Mouse (Mus musculus): Measurements from ENCODE around the gene Zdhhc17.

Gene Zdhhc17

DNA sequence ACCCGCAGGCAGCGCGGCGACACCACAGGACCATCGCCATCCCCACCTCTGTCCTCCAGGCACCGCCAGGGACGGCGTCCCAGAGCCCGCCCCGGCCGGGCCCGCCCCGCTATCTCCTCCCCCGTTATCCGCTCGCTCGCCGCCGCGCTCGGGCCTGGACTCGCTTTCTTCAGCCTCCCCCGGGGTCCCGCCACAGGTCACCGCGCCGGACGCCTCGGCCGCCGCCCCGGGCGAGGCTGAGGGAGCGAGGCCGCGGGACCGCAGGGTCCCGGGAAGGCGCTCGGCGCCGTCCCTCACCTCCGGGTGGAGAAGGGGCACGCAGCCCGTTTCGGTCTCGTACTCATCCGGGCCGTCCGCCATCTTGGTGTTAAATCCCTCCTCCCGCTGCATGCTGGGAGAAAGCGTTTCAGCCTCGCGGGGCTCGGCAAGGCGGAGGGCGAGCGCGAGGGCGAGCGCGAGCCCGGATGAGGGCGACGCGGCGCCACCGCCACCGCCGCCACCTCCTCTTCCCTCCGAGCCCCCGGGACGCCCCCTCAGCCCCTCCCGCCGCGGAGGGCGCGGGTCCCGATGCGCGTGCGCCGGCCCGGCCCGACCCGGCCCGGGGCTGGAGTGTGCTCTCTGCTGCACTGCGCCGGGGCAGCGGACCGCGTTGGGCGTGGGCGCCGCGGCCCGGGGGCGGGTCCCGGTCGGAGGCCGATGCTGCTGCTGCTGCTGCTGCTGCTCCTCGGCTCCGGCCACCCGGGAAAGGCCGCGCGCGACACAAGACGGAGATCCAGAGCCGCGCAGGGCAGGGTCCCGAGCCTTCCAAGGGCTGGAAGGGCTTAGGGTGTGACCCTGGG lies at the start of gene Zdhhc17:
Gene Zdhhc17, minus strand, starts transcription at position 500 of the 839 bp plus-strand sequence.
- DNase-seq (ENCODE audit: low spot score in 2 of 2), result peak; percentile 85 to 86

- no peak for DNase-seq (ENCODE audit: low spot score in 2 of 2)
Observed at GRCm38 (mm10) chr10:111055770-111056169, 45.8 kb upstream of the Zdhhc17 start.

GRCm38 (mm10) chr10:111051606-111052005 lies 41.7 kb upstream of the Zdhhc17 start:
- no peak for DNase-seq (ENCODE audit: low spot score in 2 of 2)

DNA sequence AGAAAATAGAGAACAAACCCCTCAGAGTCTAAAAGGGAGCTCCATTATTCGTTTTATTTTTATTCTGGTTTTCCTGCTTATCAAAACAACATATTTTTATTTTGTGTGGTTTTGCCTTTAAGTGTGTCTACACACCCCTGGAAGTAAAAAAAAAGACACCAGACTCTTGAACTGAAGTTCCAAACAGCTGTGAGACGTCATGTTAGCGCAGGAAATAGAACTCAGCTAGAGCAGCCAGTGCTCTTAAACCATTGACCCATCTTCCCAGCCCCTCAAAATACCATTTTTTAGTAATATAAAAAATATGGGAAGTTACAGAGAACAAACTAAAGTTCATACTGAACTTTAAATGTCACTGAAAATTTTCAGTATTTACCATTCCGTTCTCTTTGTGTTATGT lies 40.6 kb upstream of the Zdhhc17 start:
- no peak for DNase-seq (ENCODE audit: low spot score in 2 of 2)

DNA sequence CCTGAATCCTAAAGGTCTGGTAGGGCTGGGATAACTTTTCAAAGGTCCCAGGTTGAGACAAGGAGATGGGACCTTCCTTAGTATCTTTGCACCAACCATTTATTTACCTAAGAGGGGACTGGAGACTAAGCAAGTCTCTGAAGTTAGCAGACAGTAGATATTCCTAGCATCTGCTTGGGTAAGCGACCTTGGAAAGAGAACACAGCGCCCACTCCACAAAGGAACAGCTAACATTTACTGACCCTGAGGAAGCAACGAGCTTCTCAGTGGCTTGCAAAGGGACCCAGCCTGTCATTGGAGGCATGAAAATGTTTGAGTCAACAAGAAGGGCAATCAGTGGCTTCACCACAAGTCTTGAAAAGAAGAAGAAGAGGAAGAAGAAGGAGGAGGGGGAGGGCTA lies 40.1 kb upstream of the Zdhhc17 start:
- no peak for DNase-seq (ENCODE audit: low spot score in 2 of 2)

DNA sequence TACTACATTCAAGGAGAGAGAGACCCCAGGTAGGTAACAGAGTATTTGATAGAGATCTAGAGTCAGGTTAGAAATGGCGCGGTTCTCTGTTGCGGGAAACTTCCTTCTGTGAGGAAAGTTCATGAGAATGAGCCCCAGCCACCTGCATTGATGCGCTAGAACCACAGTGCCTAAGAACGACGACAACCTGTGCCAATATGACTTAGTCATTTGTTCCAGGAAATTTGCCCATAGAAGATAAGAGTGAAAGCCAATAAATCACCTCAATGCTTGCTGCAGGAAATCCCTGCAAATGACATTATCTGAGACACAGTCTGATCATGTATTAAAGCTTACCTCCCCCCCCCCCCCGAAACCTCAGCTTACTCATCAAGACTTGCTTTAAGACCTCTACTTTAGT lies 38.0 kb upstream of the Zdhhc17 start:
- DNase-seq (ENCODE audit: low spot score in 2 of 2), result no peak

DNA sequence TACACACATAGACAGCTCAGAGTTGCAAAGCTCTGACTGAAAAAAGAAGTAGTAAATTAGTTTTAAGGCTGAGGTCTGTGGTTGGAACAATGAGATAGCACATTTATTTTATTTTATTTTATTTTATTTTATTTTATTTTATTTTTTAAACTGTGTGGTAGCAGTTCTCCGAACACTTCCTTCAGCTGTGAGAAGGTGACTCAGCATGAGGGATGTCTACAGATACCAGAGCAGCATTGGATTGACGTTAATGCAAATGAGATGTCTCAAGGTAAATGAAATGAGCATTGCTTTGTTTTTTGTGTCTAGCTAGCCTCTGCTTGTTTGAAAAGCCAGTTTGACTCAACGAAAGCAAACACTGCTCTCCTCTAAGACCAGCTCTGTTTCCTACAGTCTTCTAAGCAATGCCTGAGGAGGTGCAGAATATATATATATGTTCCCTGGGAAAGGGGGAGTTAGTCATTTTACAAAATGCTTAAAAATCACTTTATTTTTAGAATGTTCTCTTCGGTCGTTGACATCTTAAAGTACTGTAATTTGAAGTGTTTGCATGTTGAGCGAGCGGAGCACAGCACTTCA lies 30.2 kb upstream of the Zdhhc17 start:
- DNase-seq (ENCODE audit: low spot score in 2 of 2), result no peak

- DNase-seq (ENCODE audit: low spot score in 2 of 2), result no peak
Observed at GRCm38 (mm10) chr10:111036851-111037250, 26.9 kb upstream of the Zdhhc17 start.

GRCm38 (mm10) chr10:111035134-111035533 lies 25.2 kb upstream of the Zdhhc17 start:
- DNase-seq (ENCODE audit: low spot score in 2 of 2), result no peak

- DNase-seq (ENCODE audit: low spot score in 2 of 2), result no peak
Observed at GRCm38 (mm10) chr10:111031511-111032365, 21.8 kb upstream of the Zdhhc17 start.

GRCm38 (mm10) chr10:111030845-111031244 lies 20.9 kb upstream of the Zdhhc17 start:
- DNase-seq (ENCODE audit: low spot score in 2 of 2), result no peak

DNA sequence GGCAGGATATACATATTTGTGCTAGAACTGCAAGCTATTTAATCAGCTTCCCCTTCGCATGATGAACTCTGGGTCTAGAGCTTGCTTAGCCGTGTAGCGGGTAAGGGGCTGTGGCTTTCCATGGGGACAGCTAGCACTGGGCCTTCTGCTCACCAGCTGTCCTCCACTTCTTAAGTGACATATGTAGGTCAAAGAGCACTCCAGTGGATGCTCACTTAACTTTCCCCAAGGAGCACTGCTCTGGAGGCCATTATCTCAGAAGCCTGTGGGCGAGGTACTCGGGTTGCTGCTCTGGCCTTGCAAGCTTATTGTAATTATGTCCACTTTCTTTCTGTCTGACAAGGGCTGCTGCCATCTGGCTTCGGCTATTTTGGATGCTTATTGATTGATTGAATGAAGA lies 16.2 kb upstream of the Zdhhc17 start:
- no peak for DNase-seq (ENCODE audit: low spot score in 2 of 2)

- no peak for DNase-seq (ENCODE audit: low spot score in 2 of 2)
Observed at GRCm38 (mm10) chr10:111024746-111025145, 14.8 kb upstream of the Zdhhc17 start.

DNA sequence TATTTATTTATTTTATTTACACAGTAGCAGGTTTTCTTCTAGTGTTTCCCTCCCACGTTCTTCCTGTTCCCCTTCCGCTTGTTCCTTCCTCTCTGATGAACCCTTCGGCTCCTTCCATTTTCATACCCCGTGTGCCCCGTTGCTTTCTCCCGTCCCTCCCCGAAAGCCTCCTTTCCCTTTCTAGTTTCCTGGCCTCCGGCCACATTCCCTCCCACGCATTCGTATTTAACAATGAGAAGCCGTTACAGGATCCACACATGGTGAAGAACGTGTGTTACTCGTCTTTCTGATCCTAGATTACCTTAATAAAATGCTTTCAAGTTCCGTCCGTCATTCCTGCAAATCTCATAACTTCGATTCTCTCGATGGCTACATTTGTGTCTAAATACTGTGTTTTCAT lies 4.5 kb upstream of the Zdhhc17 start:
- DNase-seq (ENCODE audit: low spot score in 2 of 2), result no peak

- DNase-seq (ENCODE audit: low spot score in 2 of 2), result no peak
Observed at GRCm38 (mm10) chr10:111013265-111013664, 3.3 kb upstream of the Zdhhc17 start.

GRCm38 (mm10) chr10:111012496-111013038 lies 2.6 kb upstream of the Zdhhc17 start:
- DNase-seq (ENCODE audit: low spot score in 2 of 2), result no peak

DNA sequence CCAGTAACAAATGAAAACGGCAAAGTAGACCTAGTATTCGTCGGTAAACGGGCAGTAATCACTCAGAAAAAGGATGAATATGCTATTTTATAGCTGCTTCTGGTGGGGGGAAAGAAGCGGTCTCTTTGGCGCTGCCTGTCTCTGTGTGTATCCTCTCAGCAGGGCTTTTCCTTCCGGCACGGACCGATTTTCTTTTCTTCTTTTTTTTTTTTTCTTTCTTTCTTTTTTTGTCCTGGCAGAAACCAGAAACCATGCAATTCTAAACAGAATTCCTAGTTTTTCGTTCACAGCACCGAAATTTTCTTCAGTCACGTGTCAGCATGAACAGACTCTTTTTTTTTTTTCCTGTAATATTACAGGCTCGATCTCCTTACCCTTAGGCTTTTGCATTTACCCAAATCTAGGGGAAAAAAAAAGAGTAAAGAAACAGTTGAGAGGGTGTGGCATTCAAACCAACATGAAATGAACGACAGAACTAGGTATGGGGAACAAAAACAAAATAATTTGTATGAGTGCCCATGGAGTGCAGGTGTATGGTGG lies 1.4 kb upstream of the Zdhhc17 start:
- DNase-seq (ENCODE audit: low spot score in 2 of 2), result no peak

DNA sequence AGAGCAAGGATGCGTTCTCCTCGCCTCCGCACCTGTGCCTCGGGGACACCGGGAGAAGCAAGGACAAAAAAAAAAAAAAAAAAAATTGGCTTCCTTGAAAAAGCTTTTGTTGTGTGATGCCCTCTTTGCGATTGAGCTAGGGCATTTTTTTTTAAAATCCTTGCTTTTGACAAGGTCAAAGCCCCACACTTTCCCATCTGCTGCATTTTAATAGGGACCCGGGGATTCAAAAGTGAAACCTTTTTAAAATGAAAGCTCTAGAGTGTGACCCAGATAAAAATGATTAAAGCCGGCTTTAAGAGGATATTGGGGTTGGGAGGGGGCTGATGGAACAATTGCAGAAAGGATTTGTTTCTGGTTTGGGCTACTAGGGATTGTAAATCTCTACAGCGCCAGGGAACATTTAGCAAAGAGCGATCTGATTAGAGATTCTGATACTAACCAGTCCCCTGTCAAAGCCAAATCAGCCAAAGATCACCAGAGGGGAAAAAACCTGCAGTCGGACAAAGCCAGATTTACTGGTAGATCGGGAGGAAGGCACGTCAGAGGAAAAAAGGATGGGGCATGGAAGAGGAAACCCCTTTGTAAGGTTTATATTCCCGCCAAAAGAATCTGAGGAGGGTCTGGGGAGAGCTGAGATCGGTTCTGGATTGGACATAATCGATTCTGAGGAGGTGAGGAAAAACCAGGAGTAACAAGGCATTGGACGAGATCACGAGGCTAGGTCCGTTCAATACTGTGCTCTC lies 713 bp upstream of the Zdhhc17 start:
- DNase-seq (ENCODE audit: low spot score in 2 of 2), result no peak

- no peak for DNase-seq (ENCODE audit: low spot score in 2 of 2)
Observed at GRCm38 (mm10) chr10:111009113-111009640, 763 bp downstream of the Zdhhc17 start.

GRCm38 (mm10) chr10:111007687-111008086 lies 2.3 kb downstream of the Zdhhc17 start:
- DNase-seq (ENCODE audit: low spot score in 2 of 2), result no peak

Measured in urinary bladder, postnatal 4 days (tissue).